Mouse (Mus musculus): ENCODE measurements at regions not wholly inside any gene's neighbourhood (a gene's known extent, or its start where the extent isn't known, plus 50 kb on each side); places are given as distances from the start of the nearest gene placed in this dataset.

DNA sequence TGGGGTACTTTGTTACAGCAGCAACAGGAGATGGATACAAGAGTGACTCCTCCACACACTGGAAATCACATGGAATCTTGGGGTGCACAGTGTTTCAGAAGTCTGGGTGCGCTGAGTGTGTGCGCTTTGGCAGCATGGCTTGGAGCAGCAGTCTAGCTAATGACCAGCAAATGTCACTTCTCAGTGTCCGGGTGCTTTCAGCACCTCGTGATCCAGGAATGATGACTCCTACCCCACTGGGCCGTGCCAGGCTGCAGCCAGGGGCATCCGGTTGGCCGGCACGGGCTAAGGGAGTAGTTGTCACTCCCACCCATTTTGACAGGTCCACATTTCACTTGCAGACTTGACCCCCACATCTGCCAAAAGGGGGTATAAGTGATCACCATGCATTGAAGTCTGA is 264.3 kb downstream of the Rps24 start:
- WGBS: 82% methylated on average over 8 of the region's 8 CpGs
- no peaks in the 10 kb centered on the region for H3K36me3 ChIP-seq (ENCODE audit: control insufficient read depth, insufficient read depth, low read length)

GRCm38 (mm10) chr14:24754753-24755152 is 267.8 kb downstream of the Rps24 start:
- Histone ChIP-seq H3K4me3 (ENCODE audit: low read depth, low read length) (no peak overlapping the region), H3K27ac (ENCODE audit: low read depth, low read length) (no peak overlapping the region), H3K9me3 (ENCODE audit: control insufficient read depth, low read length) (no peaks in the 10 kb centered on the region), H3K4me1 (replicated peaks; ENCODE audit: control insufficient read depth, insufficient read depth, low read length) (no peaks in the 10 kb centered on the region), H3K9ac (ENCODE audit: low read depth, low read length) (no peak overlapping the region), H3K4me2 (no peak overlapping the region), H3K36me3 (ENCODE audit: control insufficient read depth, insufficient read depth, low read length) (no peaks in the 10 kb centered on the region), H3K27me3 (replicated peaks; ENCODE audit: control insufficient read depth, insufficient read depth, low read length) (no peaks in the 10 kb centered on the region)
- DNase-seq (ENCODE audit: low spot score) (no peak), ATAC-seq (replicated peaks; ENCODE audit: low FRiP score) (no peak)
- 58% methylated on average over 1 of the region's 1 CpGs for WGBS

More for the DNA sequence above, 264.3 kb downstream of the Rps24 start:
- H3K27me3 ChIP-seq (replicated peaks; ENCODE audit: control insufficient read depth, insufficient read depth, low read length): no peaks in the 10 kb centered on the region
- H3K27ac ChIP-seq (ENCODE audit: low read depth, low read length): no peak overlapping the region
- DNase-seq (ENCODE audit: low spot score): no peak
- no peaks in the 10 kb centered on the region for H3K9me3 ChIP-seq (ENCODE audit: control insufficient read depth, low read length)
- no peak overlapping the region for H3K4me2 ChIP-seq
- no peak overlapping the region for H3K9ac ChIP-seq (ENCODE audit: low read depth, low read length)
- ATAC-seq (replicated peaks; ENCODE audit: low FRiP score): no peak
- H3K4me1 ChIP-seq (replicated peaks; ENCODE audit: control insufficient read depth, insufficient read depth, low read length): no peaks in the 10 kb centered on the region
- H3K4me3 ChIP-seq (ENCODE audit: low read depth, low read length): no peak overlapping the region

GRCm38 (mm10) chr14:24755426-24756117 is 268.6 kb downstream of the Rps24 start:
- no peak for DNase-seq (ENCODE audit: low spot score)
- no peaks in the 10 kb centered on the region for H3K9me3 ChIP-seq (ENCODE audit: control insufficient read depth, low read length)
- H3K27ac ChIP-seq (ENCODE audit: low read depth, low read length): no peak overlapping the region
- H3K9ac ChIP-seq (ENCODE audit: low read depth, low read length): no peak overlapping the region
- no peak for ATAC-seq (replicated peaks; ENCODE audit: low FRiP score)
- no peak overlapping the region for H3K4me2 ChIP-seq
- no peaks in the 10 kb centered on the region for H3K27me3 ChIP-seq (replicated peaks; ENCODE audit: control insufficient read depth, insufficient read depth, low read length)
- 84% methylated on average over 12 of the region's 12 CpGs for WGBS
- no peaks in the 10 kb centered on the region for H3K36me3 ChIP-seq (ENCODE audit: control insufficient read depth, insufficient read depth, low read length)
- H3K4me3 ChIP-seq (ENCODE audit: low read depth, low read length): no peak overlapping the region
- no peaks in the 10 kb centered on the region for H3K4me1 ChIP-seq (replicated peaks; ENCODE audit: control insufficient read depth, insufficient read depth, low read length)

DNA sequence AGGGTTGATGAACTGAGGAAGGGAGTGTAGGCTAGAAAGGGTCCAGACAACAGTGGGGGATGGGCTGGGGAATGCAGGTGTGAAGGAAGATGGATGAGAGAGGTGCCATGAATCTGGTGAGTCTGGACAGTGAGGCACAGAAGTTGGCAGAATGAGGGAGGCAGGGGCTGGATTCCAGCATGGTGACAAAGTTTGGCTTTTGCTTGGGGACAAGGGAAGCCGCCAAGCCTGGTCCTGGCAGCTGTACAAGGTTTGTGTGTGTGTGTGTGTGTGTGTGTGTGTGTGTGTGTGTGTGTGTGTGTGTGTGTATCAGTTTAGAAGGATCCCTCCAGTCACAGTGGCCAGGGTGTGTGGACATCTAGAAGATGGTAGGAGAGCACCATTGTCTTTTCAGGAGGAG is 270.4 kb downstream of the Rps24 start:
- Histone ChIP-seq H3K27me3 (replicated peaks; ENCODE audit: control insufficient read depth, insufficient read depth, low read length) (no peaks in the 10 kb centered on the region), H3K4me3 (ENCODE audit: low read depth, low read length) (no peak overlapping the region), H3K4me2 (no peak overlapping the region), H3K36me3 (ENCODE audit: control insufficient read depth, insufficient read depth, low read length) (no peaks in the 10 kb centered on the region), H3K4me1 (replicated peaks; ENCODE audit: control insufficient read depth, insufficient read depth, low read length) (no peaks in the 10 kb centered on the region), H3K27ac (ENCODE audit: low read depth, low read length) (no peak overlapping the region), H3K9me3 (ENCODE audit: control insufficient read depth, low read length) (no peaks in the 10 kb centered on the region), H3K9ac (ENCODE audit: low read depth, low read length) (no peak overlapping the region)
- WGBS: 89% methylated on average over 1 of the region's 1 CpGs
- DNase-seq (ENCODE audit: low spot score) (no peak), ATAC-seq (replicated peaks; ENCODE audit: low FRiP score) (no peak)

DNA sequence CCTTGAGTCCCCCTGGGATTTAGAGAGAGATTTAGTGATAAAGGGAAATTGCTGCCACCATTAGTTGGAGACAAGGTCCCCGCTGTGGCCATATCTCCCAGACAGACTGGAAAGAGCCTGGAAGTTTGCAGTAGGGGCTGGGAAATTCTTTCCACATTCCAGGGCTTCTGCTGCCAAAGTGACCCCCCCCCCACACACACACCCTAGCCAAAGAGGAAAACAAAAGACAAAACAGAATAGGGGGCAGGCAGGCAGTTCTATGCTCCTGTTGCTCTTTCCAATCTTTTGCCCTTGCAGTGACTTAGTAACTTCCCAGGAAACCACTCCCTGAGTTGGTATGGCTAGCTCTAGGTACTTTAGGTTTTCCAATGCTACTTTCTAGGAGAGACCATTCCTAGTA is 270.9 kb downstream of the Rps24 start:
- Histone ChIP-seq H3K9me3 (ENCODE audit: control insufficient read depth, low read length) (no peaks in the 10 kb centered on the region), H3K4me3 (ENCODE audit: low read depth, low read length) (no peak overlapping the region), H3K9ac (ENCODE audit: low read depth, low read length) (no peak overlapping the region), H3K27ac (ENCODE audit: low read depth, low read length) (no peak overlapping the region), H3K4me2 (no peak overlapping the region), H3K27me3 (replicated peaks; ENCODE audit: control insufficient read depth, insufficient read depth, low read length) (no peaks in the 10 kb centered on the region), H3K36me3 (ENCODE audit: control insufficient read depth, insufficient read depth, low read length) (no peaks in the 10 kb centered on the region), H3K4me1 (replicated peaks; ENCODE audit: control insufficient read depth, insufficient read depth, low read length) (no peaks in the 10 kb centered on the region)
- no peak for DNase-seq (ENCODE audit: low spot score)
- WGBS: 35% methylated on average over 1 of the region's 1 CpGs
- ATAC-seq (replicated peaks; ENCODE audit: low FRiP score): no peak

- ATAC-seq (replicated peaks; ENCODE audit: low FRiP score) (no peak), DNase-seq (ENCODE audit: low spot score) (no peak)
- 66% methylated on average over 1 of the region's 1 CpGs for WGBS
- Histone ChIP-seq H3K4me1 (replicated peaks; ENCODE audit: control insufficient read depth, insufficient read depth, low read length) (no peaks in the 10 kb centered on the region), H3K4me2 (no peak overlapping the region), H3K36me3 (ENCODE audit: control insufficient read depth, insufficient read depth, low read length) (no peaks in the 10 kb centered on the region), H3K4me3 (ENCODE audit: low read depth, low read length) (no peak overlapping the region), H3K9me3 (ENCODE audit: control insufficient read depth, low read length) (no peaks in the 10 kb centered on the region), H3K27ac (ENCODE audit: low read depth, low read length) (no peak overlapping the region), H3K27me3 (replicated peaks; ENCODE audit: control insufficient read depth, insufficient read depth, low read length) (no peaks in the 10 kb centered on the region), H3K9ac (ENCODE audit: low read depth, low read length) (no peak overlapping the region)
These were observed 274.0 kb downstream of the Rps24 start for GRCm38 (mm10) chr14:24760926-24761325.

DNA sequence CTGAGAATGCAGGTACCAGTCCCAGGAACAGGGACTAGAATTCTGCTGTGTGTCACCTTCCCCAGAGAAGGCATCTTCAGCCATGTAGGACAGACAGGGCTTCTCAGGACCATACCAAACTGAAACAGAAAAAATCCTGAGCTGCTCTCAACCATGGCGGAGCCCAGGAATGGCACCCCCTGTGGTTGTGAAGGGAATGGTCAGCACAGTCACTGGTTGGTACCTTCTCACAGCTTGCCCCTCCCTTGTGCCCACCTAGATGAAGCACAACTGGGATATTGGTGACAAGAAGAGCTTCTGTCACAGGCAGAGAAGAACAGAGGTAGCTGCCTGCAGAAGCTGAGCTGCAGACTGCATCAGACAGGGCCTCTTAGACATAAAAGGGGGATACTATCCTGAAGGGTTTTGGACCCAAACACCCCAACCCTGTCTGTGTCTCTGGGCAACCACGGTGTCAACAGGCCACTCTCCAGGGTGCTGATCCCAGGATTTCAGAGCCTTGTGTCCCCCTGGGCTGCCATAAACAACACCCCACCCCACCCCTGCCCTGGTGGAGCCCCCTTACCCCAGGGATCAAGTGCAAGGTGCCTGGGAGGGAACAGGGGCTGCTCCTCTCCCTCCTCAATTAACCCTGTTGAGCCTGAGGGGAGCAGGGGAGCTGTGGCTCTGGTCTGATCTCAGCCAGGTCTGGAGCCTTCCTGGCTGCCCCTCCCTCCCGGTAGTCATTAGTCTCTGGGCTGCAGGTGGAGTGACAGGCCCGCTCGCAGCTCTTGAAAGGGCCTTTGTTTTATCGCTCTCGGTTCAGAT is 275.7 kb downstream of the Rps24 start:
- DNase-seq (ENCODE audit: low spot score): no peak
- no peak overlapping the region for H3K4me2 ChIP-seq
- no peak overlapping the region for H3K9ac ChIP-seq (ENCODE audit: low read depth, low read length)
- 20% methylated on average over 7 of the region's 7 CpGs for WGBS
- H3K9me3 ChIP-seq (ENCODE audit: control insufficient read depth, low read length): no peaks in the 10 kb centered on the region
- H3K36me3 ChIP-seq (ENCODE audit: control insufficient read depth, insufficient read depth, low read length): no peaks in the 10 kb centered on the region
- ATAC-seq (replicated peaks; ENCODE audit: low FRiP score): no peak
- H3K4me3 ChIP-seq (ENCODE audit: low read depth, low read length): no peak overlapping the region
- H3K27me3 ChIP-seq (replicated peaks; ENCODE audit: control insufficient read depth, insufficient read depth, low read length): no peaks in the 10 kb centered on the region
- no peak overlapping the region for H3K27ac ChIP-seq (ENCODE audit: low read depth, low read length)
- H3K4me1 ChIP-seq (replicated peaks; ENCODE audit: control insufficient read depth, insufficient read depth, low read length): no peaks in the 10 kb centered on the region

GRCm38 (mm10) chr14:24763275-24763812 is 276.4 kb downstream of the Rps24 start:
- Histone ChIP-seq H3K9me3 (ENCODE audit: control insufficient read depth, low read length) (no peaks in the 10 kb centered on the region), H3K9ac (ENCODE audit: low read depth, low read length) (no peak overlapping the region), H3K4me2 (no peak overlapping the region), H3K27me3 (replicated peaks; ENCODE audit: control insufficient read depth, insufficient read depth, low read length) (no peaks in the 10 kb centered on the region), H3K4me3 (ENCODE audit: low read depth, low read length) (no peak overlapping the region), H3K4me1 (replicated peaks; ENCODE audit: control insufficient read depth, insufficient read depth, low read length) (no peaks in the 10 kb centered on the region), H3K27ac (ENCODE audit: low read depth, low read length) (no peak overlapping the region), H3K36me3 (ENCODE audit: control insufficient read depth, insufficient read depth, low read length) (no peaks in the 10 kb centered on the region)
- no peak; the same call in 1 of the 2 replicates for ATAC-seq (replicated peaks; ENCODE audit: low FRiP score)
- no peak for DNase-seq (ENCODE audit: low spot score)
- 68% methylated on average over 9 of the region's 9 CpGs for WGBS

All from liver, embryonic 11.5 days (tissue).